ENCODE assay signal across 11 mouse cellular contexts in the genomic region with DNA sequence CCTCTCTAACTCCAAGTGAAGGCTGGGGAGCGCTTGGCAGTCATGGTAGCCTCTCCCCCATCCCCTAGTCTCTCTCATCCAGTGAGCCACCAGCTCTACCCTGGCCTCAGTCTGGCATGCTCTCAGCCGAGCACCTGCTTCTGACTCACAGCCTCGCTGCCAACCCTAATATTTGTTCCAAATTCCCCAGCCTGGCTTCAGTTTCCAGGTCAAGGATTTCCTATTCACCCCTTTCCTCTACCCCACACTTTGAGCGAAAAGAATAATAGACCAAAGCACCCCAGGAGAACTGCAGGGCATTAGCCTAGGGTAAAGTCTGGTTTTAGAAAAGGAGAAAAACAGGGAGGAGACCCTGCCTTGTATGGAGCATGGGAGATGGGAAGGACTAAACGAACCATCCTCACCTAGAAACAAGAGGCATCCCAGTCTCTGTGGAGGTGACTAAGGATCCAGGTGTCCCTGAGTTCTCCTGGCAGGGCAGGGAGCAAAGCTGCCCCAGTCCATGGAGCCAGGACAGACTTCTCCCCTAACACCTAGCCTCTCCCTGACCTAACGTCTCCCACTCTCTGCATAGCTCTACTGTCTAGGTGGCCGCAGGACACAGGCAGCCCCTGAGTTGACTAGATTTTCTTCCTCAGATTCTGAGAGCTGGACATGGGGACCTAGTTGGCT.
A peak's percentile ranks its signal among the peaks of the same experiment; 100 is the strongest.
DNase-seq lines count a peak whose midpoint lies in the region; ATAC-seq and TF ChIP-seq lines count a peak whose summit lies in the region.
"Had no signal": no experiment of that assay in that cellular context is flagged by ENCODE, and none has a peak within 500 bp of the region (broad histone marks: within the 10 kb centered on the region; RNA-seq: fewer than 3 reads in every experiment).

No protein-coding gene starts in this region.

- CTCF ChIA-PET in Patski (lab: Charles Lee), result interaction anchor here (0.6 kb wide), 1 partner anchor 14 kb away, joined by 3 read pairs; no protein-coding TSS in a partner anchor

- no peaks in the 10 kb centered on the region for H3K27me3 ChIP-seq in kidney, embryonic 16.5 days (ENCODE audit: insufficient read depth, low read length)
- H3K27me3 ChIP-seq in Patski, result no peaks in the 10 kb centered on the region
- H3K27me3 ChIP-seq in forebrain, embryonic 12.5 days, result no peaks in the 10 kb centered on the region

- in situ Hi-C loops in Patski (cut with MboI; ENCODE audit: low pct_unique_long_range_greater_than_20kb), result no loop called here

- H3K4me2 ChIP-seq in kidney, embryonic 16.5 days (replicated peaks; ENCODE audit: low read depth, low read length), result no peak overlapping the region
- no peak overlapping the region for H3K4me2 ChIP-seq in forebrain, embryonic 12.5 days

- no peak overlapping the region for H3K9ac ChIP-seq in kidney, embryonic 16.5 days (replicated peaks; ENCODE audit: low read length)
- H3K9ac ChIP-seq in forebrain, embryonic 12.5 days, result no peak overlapping the region
- H3K9ac ChIP-seq: liver, embryonic 14.5 days had no signal

- no peak overlapping the region for H3K4me3 ChIP-seq in kidney, embryonic 16.5 days (ENCODE audit: low read length)
- no peak overlapping the region for H3K4me3 ChIP-seq in forebrain, embryonic 12.5 days (replicated peaks)
- H3K4me3 ChIP-seq: hindbrain, embryonic 10.5 days had no signal

- H3K27ac ChIP-seq in kidney, embryonic 16.5 days (ENCODE audit: low read length), result no peak overlapping the region
- no peak overlapping the region for H3K27ac ChIP-seq in forebrain, embryonic 12.5 days
- H3K27ac ChIP-seq: hindbrain, embryonic 10.5 days; liver, embryonic 14.5 days; macrophage had no signal

- H3K9me3 ChIP-seq in kidney, embryonic 16.5 days (ENCODE audit: low read length), result no peaks in the 10 kb centered on the region
- no peaks in the 10 kb centered on the region for H3K9me3 ChIP-seq in forebrain, embryonic 12.5 days
- H3K9me3 ChIP-seq: hindbrain, embryonic 10.5 days had no signal

- WGBS in kidney, embryonic 16.5 days, result 80% methylated on average over 7 of the region's 7 CpGs
- 65% methylated on average over 7 of the region's 7 CpGs for WGBS in forebrain, embryonic 12.5 days

- H3K36me3 ChIP-seq in kidney, embryonic 16.5 days (ENCODE audit: insufficient read depth, low read length), result no peaks in the 10 kb centered on the region
- no peaks in the 10 kb centered on the region for H3K36me3 ChIP-seq in forebrain, embryonic 12.5 days (replicated peaks)
- H3K36me3 ChIP-seq: hindbrain, embryonic 10.5 days had no signal

- H3K4me1 ChIP-seq in kidney, embryonic 16.5 days (ENCODE audit: insufficient read depth, low read length), result peaks cover 43% of the 10 kb centered on the region
- no peaks in the 10 kb centered on the region for H3K4me1 ChIP-seq in forebrain, embryonic 12.5 days

- TF ChIP-seq CTCF in Patski (IDR thresholded peaks at IDR 0.05), result no peak

- POLR2A ChIA-PET in Patski (lab: Charles Lee), result interaction anchor here (0.8 kb wide), 1 partner anchor 59 kb away, joined by 4 read pairs; no protein-coding TSS in a partner anchor

- ATAC-seq in kidney, embryonic 16.5 days (ENCODE audit: low FRiP score, low TSS enrichment), result no peak
- peak; percentile 45 for ATAC-seq in Patski
- ATAC-seq in cerebellum, adult (ENCODE audit: insufficient number of reproducible peaks, low FRiP score, low TSS enrichment), result peak; percentile 88
- no peak for ATAC-seq in forebrain, embryonic 12.5 days (ENCODE audit: low FRiP score)

- DNase-seq in kidney, adult 18-20 months, result peak; percentile 38
- peak; percentile 85 for DNase-seq in Patski (ENCODE audit: low read depth, low spot score)
- peak; percentile 75 for DNase-seq in fibroblast of lung, adult 2 months (ENCODE audit: low read depth)
- DNase-seq in natural killer cell, adult 2 months (ENCODE audit: low spot score in 2 of 2), result no peak
- DNase-seq: heart, adult 18-20 months had no signal

Comparison
In these comparisons a context has a peak if more than half of its experiments do, and no peak if none do; other contexts are left out.
1. DNase-seq: peak in kidney, adult 18-20 months (single experiment), Patski (single experiment) and fibroblast of lung, adult 2 months (single experiment); none in natural killer cell, adult 2 months (0 of 2).
2. ATAC-seq: peak in Patski (single experiment) and cerebellum, adult (single experiment); none in kidney, embryonic 16.5 days (single experiment) and forebrain, embryonic 12.5 days (single experiment).